In the genomic region with DNA sequence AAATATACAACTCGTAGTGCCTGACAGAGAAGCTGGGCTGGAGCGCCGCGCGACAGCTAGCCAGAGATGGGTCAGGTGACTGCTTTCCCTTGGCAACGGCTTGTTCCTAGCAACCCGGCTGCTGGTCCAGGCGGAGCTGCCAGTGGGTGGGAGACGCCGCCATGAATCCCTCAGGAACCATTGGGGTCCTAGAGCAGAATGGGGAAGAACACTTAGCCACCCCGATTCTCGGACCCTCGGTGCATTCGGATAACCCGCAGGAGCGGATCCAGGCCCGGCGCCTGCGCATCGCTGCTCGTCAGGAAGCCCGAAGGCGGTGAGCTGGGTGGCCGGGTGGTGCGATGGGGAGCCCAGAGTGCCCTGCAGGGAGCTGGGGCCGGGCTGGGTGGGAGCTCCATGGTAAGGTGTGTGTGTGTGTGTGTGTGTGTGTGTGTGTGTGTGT, we compare ENCODE assay signal across 8 mouse cellular contexts. TPM values are rescaled to one million over a fixed set of nuclear protein-coding genes. Genes with fewer than 3 reads are reported as not detected.
DNase-seq lines count a peak whose midpoint lies in the region; ATAC-seq and TF ChIP-seq lines count a peak whose summit lies in the region.

Gene Drc1 (plus strand): TSS at position 98 of the 442 bp plus-strand sequence.

- peak within 1 kb of the TSS; percentile 35 for H3K9ac ChIP-seq in embryonic facial prominence, embryonic 14.5 days (ENCODE audit: low read depth, low read length)
- H3K9ac ChIP-seq in heart, postnatal 0 days (replicated peaks; ENCODE audit: low read depth, low read length), result no peak within 1 kb of the TSS

- H3K36me3 ChIP-seq in E14TG2a.4 (ENCODE audit: insufficient read depth, low read length), result no peaks in the 10 kb centered on the region
- H3K36me3 ChIP-seq in embryonic facial prominence, embryonic 14.5 days (ENCODE audit: control insufficient read depth, insufficient read depth, low read length), result no peaks in the 10 kb centered on the region
- no peaks in the 10 kb centered on the region for H3K36me3 ChIP-seq in heart, postnatal 0 days (replicated peaks; ENCODE audit: control insufficient read depth, insufficient read depth, low read length)

- ATAC-seq in embryonic facial prominence, embryonic 14.5 days (ENCODE audit: low read depth), result peak; percentile 82
- peak; percentile 79 for ATAC-seq in heart, postnatal 0 days (ENCODE audit: insufficient read depth, low read depth)
- no peak for ATAC-seq in activated CD4-positive, CD25-positive, alpha-beta regulatory T cell, adult 4 months

- WGBS in embryonic facial prominence, embryonic 14.5 days, result 3% methylated on average over 26 of the region's 26 CpGs
- WGBS in heart, postnatal 0 days, result 6% methylated on average over 26 of the region's 26 CpGs

- H3K27ac ChIP-seq in embryonic facial prominence, embryonic 14.5 days (replicated peaks; ENCODE audit: low read depth, low read length), result no peak within 1 kb of the TSS
- no peak within 1 kb of the TSS for H3K27ac ChIP-seq in heart, postnatal 0 days (ENCODE audit: low read depth)

- TF ChIP-seq CTCF in E14TG2a.4 (conservative IDR thresholded peaks at IDR 0.05; ENCODE audit: low read length), result no peak
- TF ChIP-seq CTCF in heart, postnatal 0 days (IDR thresholded peaks at IDR 0.05; ENCODE audit: low read depth), result no peak

- H3K4me3 ChIP-seq in E14TG2a.4 (replicated peaks; ENCODE audit: low read length), result peak within 1 kb of the TSS; percentile 79
- peak within 1 kb of the TSS; percentile 34 for H3K4me3 ChIP-seq in embryonic facial prominence, embryonic 14.5 days (ENCODE audit: low read depth, low read length)
- H3K4me3 ChIP-seq in heart, postnatal 0 days (ENCODE audit: low read depth, low read length), result peak within 1 kb of the TSS; percentile 27

- peak within 1 kb of the TSS; percentile 58 for H3K4me2 ChIP-seq in embryonic facial prominence, embryonic 14.5 days (ENCODE audit: low read depth, low read length)
- H3K4me2 ChIP-seq in heart, postnatal 0 days (ENCODE audit: low read depth, low read length), result peak within 1 kb of the TSS; percentile 59

- peaks cover 10% of the 10 kb centered on the region for H3K9me3 ChIP-seq in E14TG2a.4 (ENCODE audit: low read length)
- peaks cover 12% of the 10 kb centered on the region for H3K9me3 ChIP-seq in embryonic facial prominence, embryonic 14.5 days (ENCODE audit: control insufficient read depth, low read length)
- 0 out of 2 replicates have a peak, but pooled peaks cover 9% of the 10 kb centered on the region for H3K9me3 ChIP-seq in heart, postnatal 0 days (replicated peaks; ENCODE audit: control insufficient read depth, low read length)

- peak; percentile 64 for DNase-seq in adrenal gland, postnatal 14 days
- peak; percentile 58 for DNase-seq in embryonic facial prominence, embryonic 14.5 days (ENCODE audit: low spot score)
- DNase-seq in heart, postnatal 0 days (ENCODE audit: low spot score), result peak; percentile 51
- peak; percentile 75 to 78 for DNase-seq in layer of hippocampus, postnatal 36 days
- DNase-seq in lung, postnatal 10 days, result peak; percentile 65
- DNase-seq in right cerebral cortex, postnatal 4 days, result peak; percentile 68

- 0 out of 2 replicates have a peak, but pooled peaks cover 2% of the 10 kb centered on the region for H3K27me3 ChIP-seq in E14TG2a.4 (ENCODE audit: insufficient read depth, low read length)
- no peaks in the 10 kb centered on the region for H3K27me3 ChIP-seq in embryonic facial prominence, embryonic 14.5 days (replicated peaks; ENCODE audit: control insufficient read depth, insufficient read depth, low read length)
- no peaks in the 10 kb centered on the region for H3K27me3 ChIP-seq in heart, postnatal 0 days (ENCODE audit: control insufficient read depth, insufficient read depth, low read length)

- TF ChIP-seq EP300 in heart, postnatal 0 days (IDR thresholded peaks at IDR 0.05; ENCODE audit: low read depth), result no peak

- H3K4me1 ChIP-seq in E14TG2a.4 (replicated peaks; ENCODE audit: low read depth, low read length), result peaks cover 16% of the 10 kb centered on the region
- H3K4me1 ChIP-seq in embryonic facial prominence, embryonic 14.5 days (ENCODE audit: control insufficient read depth, insufficient read depth, low read length), result no peaks in the 10 kb centered on the region
- H3K4me1 ChIP-seq in heart, postnatal 0 days (ENCODE audit: control insufficient read depth, insufficient read depth), result no peaks in the 10 kb centered on the region; the same call in 1 of the 2 replicates

RNA-seq across cellular contexts. Expression of gene Drc1, which starts in this region (rescaled TPM):
- total RNA-seq in adrenal gland, postnatal 14 days (2021), result 0.44 and 0.56 TPM in 2 replicates
- 1.1 and 3.4 TPM in 2 replicates for polyA plus RNA-seq in embryonic facial prominence, embryonic 14.5 days (2014; fragmentation: Nextera tagmentation; extraction: Ambion mirVana)
- 0.19 and 0.89 TPM in 2 replicates for total RNA-seq in heart, postnatal 0 days (2014; rRNA removed; ENCODE audit: low replicate concordance)
- 0.04 and 0.16 TPM in 2 replicates for polyA plus RNA-seq in heart, postnatal 0 days (2015; fragmentation: Nextera tagmentation; extraction: Ambion mirVana)
- 1 to 10 TPM; 8.7 to 9.3 TPM for total RNA-seq in layer of hippocampus, postnatal 36 days (2021)
- polyA plus RNA-seq in activated CD4-positive, CD25-positive, alpha-beta regulatory T cell, adult 4 months (2017; shearing (Covaris generic)), result 10 to 100 TPM in 1 of 2 experiments, 1 to 10 TPM in 1; 8.1 to 13.2 TPM

Comparison
In these comparisons a context has a peak if more than half of its experiments do, and no peak if none do; other contexts are left out.
1. Peak in DNase-seq in adrenal gland, postnatal 14 days; RNA of the gene not detected or under 1 TPM.
2. Peak in DNase-seq, ATAC-seq, H3K4me3 ChIP-seq and H3K4me2 ChIP-seq in heart, postnatal 0 days; RNA of the gene not detected or under 1 TPM.
3. H3K4me3 ChIP-seq: peak in every context shown above with its lines; median percentile 79 in E14TG2a.4; 34 in embryonic facial prominence, embryonic 14.5 days; 27 in heart, postnatal 0 days.